Mouse (Mus musculus) liver, embryonic 12.5 days (tissue): ENCODE data around the gene Sipa1l1. TPM values are rescaled to one million over a fixed set of nuclear protein-coding genes. Genes with fewer than 3 reads are reported as not detected.
A peak's percentile ranks its signal among the peaks of the same experiment; 100 is the strongest.

Source experiments
- ATAC-seq: fragments of 200-750 bp; cut with Nextera tagmentation; 2 replicates; pipeline ENCODE4 v1.8.0; 2017; ENCODE audit warnings: moderate number of reproducible peaks, mild to moderate bottlenecking, moderate library complexity
- H3K27ac ChIP-seq: fragments of 300-500 bp; sonication (generic); 2 replicates; pipeline ENCODE4 v1.5.1; 2016; ENCODE audit warnings: mild to moderate bottlenecking
- H3K27me3 ChIP-seq: fragments of 300-500 bp; sonication (generic); replicated peaks from 2 replicates; pipeline ENCODE4 v1.6.1; 2016; ENCODE audit warnings: mild to moderate bottlenecking, moderate library complexity
- H3K36me3 ChIP-seq: fragments of 300-500 bp; sonication (generic); 2 replicates; pipeline ENCODE4 v1.6.1; 2016; ENCODE audit warnings: mild to moderate bottlenecking, moderate library complexity
- H3K4me1 ChIP-seq: fragments of 300-500 bp; sonication (generic); 2 replicates; pipeline ENCODE4 v1.6.1; 2016
- H3K4me2 ChIP-seq: fragments of 300-500 bp; sonication (generic); 2 replicates; pipeline ENCODE4 v1.6.1; 2016; ENCODE audit warnings: mild to moderate bottlenecking, moderate library complexity
- H3K4me3 ChIP-seq: fragments of 300-500 bp; sonication (generic); 2 replicates; pipeline ENCODE4 v1.5.1; 2016; ENCODE audit warnings: mild to moderate bottlenecking, moderate library complexity
- H3K9ac ChIP-seq: fragments of 300-500 bp; sonication (generic); 2 replicates; pipeline ENCODE4 v1.6.1; 2016; ENCODE audit warnings: mild to moderate bottlenecking, moderate library complexity
- H3K9me3 ChIP-seq: fragments of 300-500 bp; sonication (generic); replicated peaks from 2 replicates; pipeline ENCODE4 v1.6.1; 2016; ENCODE audit warnings: mild to moderate bottlenecking, moderate library complexity
- WGBS: fragments of 180-500 bp; shearing (Covaris S2); methylation state at CpG from one replicate; pipeline ENCODE4 v1.1.7; 2016; ENCODE audit not compliant: insufficient replicate concordance; 5-methylcytosine and 5-hydroxymethylcytosine counted together
- polyA plus RNA-seq: library from polyadenylated mRNA; unstranded; fragments of >200 nt; fragmentation: Nextera tagmentation; extraction: Ambion mirVana; gene quantifications from 2 replicates; pipeline ENCODE4 v1.2.1, GENCODE M21; 2016

The Sipa1l1 gene
- polyA plus RNA-seq, 1 experiment from 2014 or later = 10.6 TPM

GRCm38 (mm10) chr12:82158516-82158915 lies 10.6 kb upstream of the Sipa1l1 start:
- Histone ChIP-seq H3K27me3 (no peaks in the 10 kb centered on the region), H3K27ac (no peak overlapping the region), H3K4me3 (no peak overlapping the region), H3K9ac (no peak overlapping the region), H3K4me1 (no peaks in the 10 kb centered on the region), H3K9me3 (no peaks in the 10 kb centered on the region), H3K4me2 (no peak overlapping the region), H3K36me3 (no peaks in the 10 kb centered on the region)
- no peak for ATAC-seq
- 82% methylated on average over 16 of the region's 16 CpGs for WGBS

GRCm38 (mm10) chr12:82159372-82159771 lies 9.7 kb upstream of the Sipa1l1 start:
- Histone ChIP-seq H3K9me3 (no peaks in the 10 kb centered on the region), H3K4me2 (no peak overlapping the region), H3K4me3 (no peak overlapping the region), H3K4me1 (no peaks in the 10 kb centered on the region), H3K27me3 (no peaks in the 10 kb centered on the region), H3K9ac (no peak overlapping the region), H3K36me3 (no peaks in the 10 kb centered on the region), H3K27ac (no peak overlapping the region)
- 83% methylated on average over 3 of the region's 3 CpGs for WGBS
- ATAC-seq = no peak

- Histone ChIP-seq H3K4me2 (no peak overlapping the region), H3K36me3 (no peaks in the 10 kb centered on the region), H3K27me3 (peaks cover 8% of the 10 kb centered on the region; the same call in 1 of the 2 replicates), H3K4me1 (peaks cover 19% of the 10 kb centered on the region), H3K27ac (no peak overlapping the region), H3K4me3 (no peak overlapping the region), H3K9me3 (no peaks in the 10 kb centered on the region), H3K9ac (no peak overlapping the region)
- WGBS = 50% methylated on average over 4 of the region's 4 CpGs
- ATAC-seq = no peak
These were observed 3.5 kb upstream of the Sipa1l1 start for GRCm38 (mm10) chr12:82165651-82166050.

- no peak overlapping the region for H3K4me3 ChIP-seq
- WGBS = 31% methylated on average over 14 of the region's 14 CpGs
- H3K4me2 ChIP-seq = no peak overlapping the region
These were observed 3.0 kb upstream of the Sipa1l1 start for GRCm38 (mm10) chr12:82166101-82166571.

GRCm38 (mm10) chr12:82169571-82170431 lies 681 bp downstream of the Sipa1l1 start:
- Histone ChIP-seq H3K27ac (peak overlapping the region; percentile 80), H3K4me2 (peak overlapping the region; percentile 97), H3K4me1 (peaks cover 58% of the 10 kb centered on the region), H3K9ac (peak overlapping the region; percentile 82), H3K36me3 (no peaks in the 10 kb centered on the region), H3K4me3 (peak overlapping the region; percentile 82), H3K9me3 (no peaks in the 10 kb centered on the region), H3K27me3 (peaks cover 8% of the 10 kb centered on the region; the same call in 1 of the 2 replicates)
- ATAC-seq = peak; percentile 70
- 2% methylated on average over 96 of the region's 109 CpGs for WGBS

More at GRCm38 (mm10) chr12:82166101-82166571, 3.0 kb upstream of the Sipa1l1 start:
- Histone ChIP-seq H3K9me3 (no peaks in the 10 kb centered on the region), H3K36me3 (no peaks in the 10 kb centered on the region), H3K27me3 (peaks cover 8% of the 10 kb centered on the region; the same call in 1 of the 2 replicates), H3K9ac (no peak overlapping the region), H3K27ac (no peak overlapping the region), H3K4me1 (peaks cover 24% of the 10 kb centered on the region)
- no peak for ATAC-seq

GRCm38 (mm10) chr12:82170461-82171279 lies 1.6 kb downstream of the Sipa1l1 start:
- ATAC-seq = no peak
- Histone ChIP-seq H3K36me3 (no peaks in the 10 kb centered on the region), H3K4me1 (peaks cover 66% of the 10 kb centered on the region), H3K4me2 (peak overlapping the region; percentile 97), H3K27me3 (peaks cover 8% of the 10 kb centered on the region; the same call in 1 of the 2 replicates), H3K4me3 (peak overlapping the region; percentile 82), H3K27ac (0 out of 2 replicates have a peak overlapping the region, but pooled peaks have one; percentile 25), H3K9me3 (no peaks in the 10 kb centered on the region), H3K9ac (peak overlapping the region; percentile 82)
- 2% methylated on average over 29 of the region's 29 CpGs for WGBS

GRCm38 (mm10) chr12:82171591-82171990 lies 2.5 kb downstream of the Sipa1l1 start:
- 20% methylated on average over 10 of the region's 10 CpGs for WGBS
- 0 out of 2 replicates have a peak, but pooled peaks cover under 1% of the 10 kb centered on the region for H3K36me3 ChIP-seq
- peaks cover 68% of the 10 kb centered on the region for H3K4me1 ChIP-seq
- H3K27ac ChIP-seq = no peak overlapping the region
- H3K9ac ChIP-seq = no peak overlapping the region
- H3K4me3 ChIP-seq = peak overlapping the region; percentile 82
- H3K4me2 ChIP-seq = peak overlapping the region; percentile 97
- no peak for ATAC-seq
- peaks cover 8% of the 10 kb centered on the region; the same call in 1 of the 2 replicates for H3K27me3 ChIP-seq
- no peaks in the 10 kb centered on the region for H3K9me3 ChIP-seq

- no peak for ATAC-seq
- H3K4me1 ChIP-seq = peaks cover 64% of the 10 kb centered on the region
These were observed 4.5 kb downstream of the Sipa1l1 start for GRCm38 (mm10) chr12:82173623-82174022.

GRCm38 (mm10) chr12:82175709-82176108 lies 6.6 kb downstream of the Sipa1l1 start:
- H3K9ac ChIP-seq = no peak overlapping the region
- no peak overlapping the region for H3K4me2 ChIP-seq
- 0 out of 2 replicates have a peak, but pooled peaks cover 3% of the 10 kb centered on the region for H3K36me3 ChIP-seq
- no peak overlapping the region for H3K4me3 ChIP-seq
- peak; percentile 54; the same call in 1 of the 2 replicates for ATAC-seq
- no peak overlapping the region for H3K27ac ChIP-seq
- H3K4me1 ChIP-seq = peaks cover 52% of the 10 kb centered on the region
- no peaks in the 10 kb centered on the region; the same call in 1 of the 2 replicates for H3K27me3 ChIP-seq
- no peaks in the 10 kb centered on the region for H3K9me3 ChIP-seq
- 18% methylated on average over 3 of the region's 3 CpGs for WGBS

More at GRCm38 (mm10) chr12:82173623-82174022, 4.5 kb downstream of the Sipa1l1 start:
- Histone ChIP-seq H3K36me3 (0 out of 2 replicates have a peak, but pooled peaks cover 3% of the 10 kb centered on the region), H3K4me2 (no peak overlapping the region), H3K9me3 (no peaks in the 10 kb centered on the region), H3K27ac (no peak overlapping the region), H3K4me3 (no peak overlapping the region), H3K27me3 (peaks cover 8% of the 10 kb centered on the region; the same call in 1 of the 2 replicates), H3K9ac (no peak overlapping the region)
- WGBS = 32% methylated on average over 1 of the region's 1 CpGs

- Histone ChIP-seq H3K36me3 (peaks cover 21% of the 10 kb centered on the region), H3K27ac (no peak overlapping the region), H3K9me3 (no peaks in the 10 kb centered on the region), H3K9ac (no peak overlapping the region), H3K27me3 (no peaks in the 10 kb centered on the region), H3K4me1 (peaks cover 26% of the 10 kb centered on the region), H3K4me3 (no peak overlapping the region), H3K4me2 (no peak overlapping the region)
- 77% methylated on average over 4 of the region's 4 CpGs for WGBS
- ATAC-seq = no peak
These were observed 9.5 kb downstream of the Sipa1l1 start for GRCm38 (mm10) chr12:82178636-82179035.

- no peaks in the 10 kb centered on the region for H3K9me3 ChIP-seq
- no peak for ATAC-seq
- no peak overlapping the region for H3K4me3 ChIP-seq
- no peak overlapping the region for H3K27ac ChIP-seq
- no peaks in the 10 kb centered on the region for H3K27me3 ChIP-seq
- WGBS = 65% methylated on average over 4 of the region's 4 CpGs
- peaks cover 21% of the 10 kb centered on the region for H3K36me3 ChIP-seq
- no peak overlapping the region for H3K9ac ChIP-seq
- H3K4me2 ChIP-seq = no peak overlapping the region
- H3K4me1 ChIP-seq = peaks cover 16% of the 10 kb centered on the region
These were observed 10.5 kb downstream of the Sipa1l1 start for GRCm38 (mm10) chr12:82179626-82180025.
